Mouse (Mus musculus): ENCODE measurements around the gene Itpr1. TPM values are rescaled to one million over a fixed set of nuclear protein-coding genes. Genes with fewer than 3 reads are reported as not detected.
A peak's percentile ranks its signal among the peaks of the same experiment; 100 is the strongest.

The Itpr1 gene
- polyA plus RNA-seq, 1 experiment from 2014 or later = 3.5 TPM

- Histone ChIP-seq H3K27ac (ENCODE audit: low read depth, low read length) (no peak overlapping the region), H3K9me3 (ENCODE audit: control insufficient read depth, low read length) (no peaks in the 10 kb centered on the region), H3K9ac (replicated peaks; ENCODE audit: low read depth, low read length) (no peak overlapping the region), H3K4me3 (ENCODE audit: low read depth, low read length) (no peak overlapping the region), H3K27me3 (ENCODE audit: control insufficient read depth, insufficient read depth, low read length) (no peaks in the 10 kb centered on the region), H3K4me2 (ENCODE audit: low read depth, low read length) (no peak overlapping the region), H3K36me3 (ENCODE audit: control insufficient read depth, insufficient read depth, low read length) (no peaks in the 10 kb centered on the region), H3K4me1 (ENCODE audit: control insufficient read depth, insufficient read depth, low read length) (no peaks in the 10 kb centered on the region)
- 95% methylated on average over 3 of the region's 3 CpGs for WGBS
- ATAC-seq (ENCODE audit: low read depth) = no peak
Observed at GRCm38 (mm10) chr6:108379041-108379440, 166.1 kb downstream of the Itpr1 start.

- no peak for ATAC-seq (ENCODE audit: low read depth)
- no peak overlapping the region for H3K9ac ChIP-seq (replicated peaks; ENCODE audit: low read depth, low read length)
- H3K27me3 ChIP-seq (ENCODE audit: control insufficient read depth, insufficient read depth, low read length) = no peaks in the 10 kb centered on the region
- WGBS = 93% methylated on average over 2 of the region's 2 CpGs
- H3K27ac ChIP-seq (ENCODE audit: low read depth, low read length) = no peak overlapping the region
- no peaks in the 10 kb centered on the region for H3K4me1 ChIP-seq (ENCODE audit: control insufficient read depth, insufficient read depth, low read length)
- H3K4me3 ChIP-seq (ENCODE audit: low read depth, low read length) = no peak overlapping the region
- no peaks in the 10 kb centered on the region for H3K9me3 ChIP-seq (ENCODE audit: control insufficient read depth, low read length)
- no peaks in the 10 kb centered on the region for H3K36me3 ChIP-seq (ENCODE audit: control insufficient read depth, insufficient read depth, low read length)
- H3K4me2 ChIP-seq (ENCODE audit: low read depth, low read length) = no peak overlapping the region
Observed at GRCm38 (mm10) chr6:108380209-108380608, 167.3 kb downstream of the Itpr1 start.

- H3K36me3 ChIP-seq (ENCODE audit: control insufficient read depth, insufficient read depth, low read length) = no peaks in the 10 kb centered on the region
- H3K9me3 ChIP-seq (ENCODE audit: control insufficient read depth, low read length) = no peaks in the 10 kb centered on the region
- no peaks in the 10 kb centered on the region for H3K4me1 ChIP-seq (ENCODE audit: control insufficient read depth, insufficient read depth, low read length)
- H3K27ac ChIP-seq (ENCODE audit: low read depth, low read length) = no peak overlapping the region
- no peak for ATAC-seq (ENCODE audit: low read depth)
- no peaks in the 10 kb centered on the region for H3K27me3 ChIP-seq (ENCODE audit: control insufficient read depth, insufficient read depth, low read length)
- H3K4me2 ChIP-seq (ENCODE audit: low read depth, low read length) = no peak overlapping the region
- 92% methylated on average over 6 of the region's 6 CpGs for WGBS
- H3K4me3 ChIP-seq (ENCODE audit: low read depth, low read length) = no peak overlapping the region
- H3K9ac ChIP-seq (replicated peaks; ENCODE audit: low read depth, low read length) = no peak overlapping the region
Observed at GRCm38 (mm10) chr6:108390624-108391324, 177.9 kb downstream of the Itpr1 start.

- H3K9me3 ChIP-seq (ENCODE audit: control insufficient read depth, low read length) = no peaks in the 10 kb centered on the region
- H3K4me3 ChIP-seq (ENCODE audit: low read depth, low read length) = no peak overlapping the region
- no peak for ATAC-seq (ENCODE audit: low read depth)
- H3K36me3 ChIP-seq (ENCODE audit: control insufficient read depth, insufficient read depth, low read length) = no peaks in the 10 kb centered on the region
- H3K27me3 ChIP-seq (ENCODE audit: control insufficient read depth, insufficient read depth, low read length) = no peaks in the 10 kb centered on the region
- no peak overlapping the region for H3K4me2 ChIP-seq (ENCODE audit: low read depth, low read length)
- WGBS = 94% methylated on average over 8 of the region's 8 CpGs
- H3K27ac ChIP-seq (ENCODE audit: low read depth, low read length) = no peak overlapping the region
- no peak overlapping the region for H3K9ac ChIP-seq (replicated peaks; ENCODE audit: low read depth, low read length)
- no peaks in the 10 kb centered on the region for H3K4me1 ChIP-seq (ENCODE audit: control insufficient read depth, insufficient read depth, low read length)
Observed at GRCm38 (mm10) chr6:108393131-108393530, 180.2 kb downstream of the Itpr1 start.

GRCm38 (mm10) chr6:108397956-108398355, 185.1 kb downstream of the Itpr1 start:
- Histone ChIP-seq H3K4me2 (ENCODE audit: low read depth, low read length) (no peak overlapping the region), H3K27ac (ENCODE audit: low read depth, low read length) (no peak overlapping the region), H3K36me3 (ENCODE audit: control insufficient read depth, insufficient read depth, low read length) (no peaks in the 10 kb centered on the region), H3K27me3 (ENCODE audit: control insufficient read depth, insufficient read depth, low read length) (no peaks in the 10 kb centered on the region), H3K9ac (replicated peaks; ENCODE audit: low read depth, low read length) (no peak overlapping the region), H3K9me3 (ENCODE audit: control insufficient read depth, low read length) (no peaks in the 10 kb centered on the region), H3K4me1 (ENCODE audit: control insufficient read depth, insufficient read depth, low read length) (no peaks in the 10 kb centered on the region), H3K4me3 (ENCODE audit: low read depth, low read length) (no peak overlapping the region)
- 85% methylated on average over 3 of the region's 3 CpGs for WGBS
- ATAC-seq (ENCODE audit: low read depth) = no peak

- no peaks in the 10 kb centered on the region for H3K36me3 ChIP-seq (ENCODE audit: control insufficient read depth, insufficient read depth, low read length)
- ATAC-seq (ENCODE audit: low read depth) = no peak
- no peak overlapping the region for H3K9ac ChIP-seq (replicated peaks; ENCODE audit: low read depth, low read length)
- no peaks in the 10 kb centered on the region for H3K4me1 ChIP-seq (ENCODE audit: control insufficient read depth, insufficient read depth, low read length)
- H3K9me3 ChIP-seq (ENCODE audit: control insufficient read depth, low read length) = no peaks in the 10 kb centered on the region
- H3K4me2 ChIP-seq (ENCODE audit: low read depth, low read length) = no peak overlapping the region
- H3K27me3 ChIP-seq (ENCODE audit: control insufficient read depth, insufficient read depth, low read length) = no peaks in the 10 kb centered on the region
- WGBS = 93% methylated on average over 10 of the region's 10 CpGs
- no peak overlapping the region for H3K27ac ChIP-seq (ENCODE audit: low read depth, low read length)
- no peak overlapping the region for H3K4me3 ChIP-seq (ENCODE audit: low read depth, low read length)
Observed at GRCm38 (mm10) chr6:108401412-108401955, 188.6 kb downstream of the Itpr1 start.

- Histone ChIP-seq H3K4me2 (ENCODE audit: low read depth, low read length) (no peak overlapping the region), H3K36me3 (ENCODE audit: control insufficient read depth, insufficient read depth, low read length) (no peaks in the 10 kb centered on the region), H3K9ac (replicated peaks; ENCODE audit: low read depth, low read length) (no peak overlapping the region), H3K27ac (ENCODE audit: low read depth, low read length) (no peak overlapping the region), H3K27me3 (ENCODE audit: control insufficient read depth, insufficient read depth, low read length) (no peaks in the 10 kb centered on the region), H3K4me3 (ENCODE audit: low read depth, low read length) (no peak overlapping the region), H3K9me3 (ENCODE audit: control insufficient read depth, low read length) (no peaks in the 10 kb centered on the region), H3K4me1 (ENCODE audit: control insufficient read depth, insufficient read depth, low read length) (no peaks in the 10 kb centered on the region)
- 93% methylated on average over 8 of the region's 8 CpGs for WGBS
- no peak for ATAC-seq (ENCODE audit: low read depth)
Observed at GRCm38 (mm10) chr6:108404736-108405135, 191.8 kb downstream of the Itpr1 start.

GRCm38 (mm10) chr6:108408053-108408452, 195.2 kb downstream of the Itpr1 start:
- H3K4me2 ChIP-seq (ENCODE audit: low read depth, low read length) = no peak overlapping the region
- peak; percentile 83 for ATAC-seq (ENCODE audit: low read depth)
- no peaks in the 10 kb centered on the region for H3K36me3 ChIP-seq (ENCODE audit: control insufficient read depth, insufficient read depth, low read length)
- H3K27me3 ChIP-seq (ENCODE audit: control insufficient read depth, insufficient read depth, low read length) = no peaks in the 10 kb centered on the region
- no peaks in the 10 kb centered on the region for H3K4me1 ChIP-seq (ENCODE audit: control insufficient read depth, insufficient read depth, low read length)
- H3K4me3 ChIP-seq (ENCODE audit: low read depth, low read length) = no peak overlapping the region
- H3K9me3 ChIP-seq (ENCODE audit: control insufficient read depth, low read length) = no peaks in the 10 kb centered on the region
- WGBS = 94% methylated on average over 3 of the region's 3 CpGs
- H3K9ac ChIP-seq (replicated peaks; ENCODE audit: low read depth, low read length) = no peak overlapping the region
- H3K27ac ChIP-seq (ENCODE audit: low read depth, low read length) = no peak overlapping the region

GRCm38 (mm10) chr6:108408726-108409125, 195.8 kb downstream of the Itpr1 start:
- 94% methylated on average over 5 of the region's 5 CpGs for WGBS
- ATAC-seq (ENCODE audit: low read depth) = peak; percentile 29; the same call in 1 of the 2 replicates

More at GRCm38 (mm10) chr6:108408726-108409125, 195.8 kb downstream of the Itpr1 start:
- Histone ChIP-seq H3K27me3 (ENCODE audit: control insufficient read depth, insufficient read depth, low read length) (no peaks in the 10 kb centered on the region), H3K9me3 (ENCODE audit: control insufficient read depth, low read length) (no peaks in the 10 kb centered on the region), H3K36me3 (ENCODE audit: control insufficient read depth, insufficient read depth, low read length) (no peaks in the 10 kb centered on the region), H3K4me3 (ENCODE audit: low read depth, low read length) (no peak overlapping the region), H3K27ac (ENCODE audit: low read depth, low read length) (no peak overlapping the region), H3K4me2 (ENCODE audit: low read depth, low read length) (no peak overlapping the region), H3K4me1 (ENCODE audit: control insufficient read depth, insufficient read depth, low read length) (no peaks in the 10 kb centered on the region), H3K9ac (replicated peaks; ENCODE audit: low read depth, low read length) (no peak overlapping the region)
